Mouse (Mus musculus) liver, embryonic 15.5 days (tissue): ENCODE measurements around the gene Rnf103. TPM values are rescaled to one million over a fixed set of nuclear protein-coding genes. Genes with fewer than 3 reads are reported as not detected.
A peak's percentile ranks its signal among the peaks of the same experiment; 100 is the strongest.

Experiments used
- ATAC-seq: fragments of 200-750 bp; cut with Nextera tagmentation; 2 replicates; pipeline ENCODE4 v1.8.0; 2017; ENCODE audit warnings: moderate number of reproducible peaks, mild to moderate bottlenecking, moderate library complexity; ENCODE audit not compliant: insufficient read depth
- H3K27ac ChIP-seq: fragments of 300-500 bp; sonication (generic); replicated peaks from 2 replicates; pipeline ENCODE4 v1.5.1; 2015; ENCODE audit warnings: mild to moderate bottlenecking, inconsistent platforms
- H3K27me3 ChIP-seq: fragments of 300-500 bp; sonication (generic); 2 replicates; pipeline ENCODE4 v1.6.1; 2015; ENCODE audit warnings: mild to moderate bottlenecking, inconsistent platforms
- H3K36me3 ChIP-seq: fragments of 300-500 bp; sonication (generic); replicated peaks from 2 replicates; pipeline ENCODE4 v1.6.1; 2015; ENCODE audit warnings: moderate library complexity, mild to moderate bottlenecking, inconsistent platforms
- H3K4me1 ChIP-seq: fragments of 300-500 bp; sonication (generic); replicated peaks from 2 replicates; pipeline ENCODE4 v1.6.1; 2015; ENCODE audit warnings: inconsistent platforms
- H3K4me2 ChIP-seq: fragments of 300-500 bp; sonication (generic); 2 replicates; pipeline ENCODE4 v1.6.1; 2015; ENCODE audit warnings: moderate library complexity, mild to moderate bottlenecking, inconsistent platforms
- H3K4me3 ChIP-seq: fragments of 300-500 bp; sonication (generic); replicated peaks from 2 replicates; pipeline ENCODE4 v1.5.1; 2015; ENCODE audit warnings: mild to moderate bottlenecking, inconsistent platforms
- H3K9ac ChIP-seq: fragments of 300-500 bp; sonication (generic); 2 replicates; pipeline ENCODE4 v1.6.1; 2015; ENCODE audit warnings: moderate library complexity, mild to moderate bottlenecking, inconsistent platforms
- H3K9me3 ChIP-seq: fragments of 300-500 bp; sonication (generic); replicated peaks from 2 replicates; pipeline ENCODE4 v1.6.1; 2016; ENCODE audit warnings: inconsistent platforms
- WGBS: fragments of 180-500 bp; shearing (Covaris S2); methylation state at CpG from one replicate; pipeline ENCODE4 v1.1.7; 2015; ENCODE audit warnings: mixed read lengths; ENCODE audit not compliant: insufficient replicate concordance; 5-methylcytosine and 5-hydroxymethylcytosine counted together
- polyA plus RNA-seq: library from polyadenylated mRNA; unstranded; fragments of >200 nt; fragmentation: Nextera tagmentation; extraction: Ambion mirVana; gene quantifications from 2 replicates; pipeline ENCODE4 v1.2.1, GENCODE M21; 2015

The Rnf103 gene
- polyA plus RNA-seq, 1 experiment from 2014 or later, result 7.9 TPM

DNA sequence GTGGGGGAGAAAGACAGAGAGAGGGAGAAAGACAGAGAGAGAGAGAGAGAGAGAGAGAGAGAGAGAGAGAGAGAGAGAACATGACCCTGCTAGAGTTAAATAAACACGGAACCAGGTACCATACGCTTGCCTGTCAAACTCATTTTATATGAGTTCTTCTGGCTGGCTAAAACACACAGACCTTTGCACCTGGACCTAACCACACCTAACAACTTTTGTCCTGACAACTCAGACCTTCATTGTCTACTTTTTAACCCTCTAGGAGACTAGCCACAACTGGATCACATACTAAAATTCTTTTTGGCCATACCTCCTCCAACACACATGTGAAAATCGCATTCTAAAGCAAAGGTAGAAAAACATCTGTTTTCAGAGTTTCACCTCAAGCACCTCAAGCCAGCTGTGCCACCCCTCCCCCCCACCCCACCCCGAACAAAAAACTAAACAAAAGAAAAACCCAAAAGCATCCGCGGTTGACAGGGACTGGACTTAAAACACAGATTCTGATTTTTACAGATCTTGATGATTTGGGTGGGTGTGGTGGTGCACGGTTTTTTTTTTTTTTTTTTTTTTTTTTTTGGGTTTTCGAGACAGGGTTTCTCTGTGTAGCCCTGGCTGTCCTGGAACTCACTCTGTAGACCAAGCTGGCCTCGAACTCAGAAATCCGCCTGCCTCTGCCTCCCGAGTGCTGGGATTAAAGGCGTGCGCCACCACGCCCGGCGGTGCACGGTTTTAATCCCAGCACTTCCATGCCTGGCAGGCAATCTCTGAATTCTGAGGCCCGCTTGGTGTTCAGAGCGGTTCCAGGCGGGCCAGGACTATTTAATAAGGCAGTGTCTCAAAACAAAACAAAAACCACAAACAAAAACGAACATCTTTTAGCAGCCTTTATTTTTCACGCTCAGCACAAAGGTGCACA is 679 bp upstream of the Rnf103 start:
- Histone ChIP-seq H3K9ac (peak overlapping the region; percentile 92; the same call in 1 of the 2 replicates), H3K4me3 (peak overlapping the region; percentile 87), H3K4me1 (peaks cover 29% of the 10 kb centered on the region), H3K27ac (peak overlapping the region; percentile 90), H3K27me3 (peaks cover 6% of the 10 kb centered on the region; the same call in 1 of the 2 replicates), H3K9me3 (no peaks in the 10 kb centered on the region), H3K36me3 (peaks cover 7% of the 10 kb centered on the region; the same call in 1 of the 2 replicates), H3K4me2 (peak overlapping the region; percentile 94)
- WGBS, result 20% methylated on average over 21 of the region's 22 CpGs
- peak; percentile 1; the same call in 1 of the 2 replicates for ATAC-seq

DNA sequence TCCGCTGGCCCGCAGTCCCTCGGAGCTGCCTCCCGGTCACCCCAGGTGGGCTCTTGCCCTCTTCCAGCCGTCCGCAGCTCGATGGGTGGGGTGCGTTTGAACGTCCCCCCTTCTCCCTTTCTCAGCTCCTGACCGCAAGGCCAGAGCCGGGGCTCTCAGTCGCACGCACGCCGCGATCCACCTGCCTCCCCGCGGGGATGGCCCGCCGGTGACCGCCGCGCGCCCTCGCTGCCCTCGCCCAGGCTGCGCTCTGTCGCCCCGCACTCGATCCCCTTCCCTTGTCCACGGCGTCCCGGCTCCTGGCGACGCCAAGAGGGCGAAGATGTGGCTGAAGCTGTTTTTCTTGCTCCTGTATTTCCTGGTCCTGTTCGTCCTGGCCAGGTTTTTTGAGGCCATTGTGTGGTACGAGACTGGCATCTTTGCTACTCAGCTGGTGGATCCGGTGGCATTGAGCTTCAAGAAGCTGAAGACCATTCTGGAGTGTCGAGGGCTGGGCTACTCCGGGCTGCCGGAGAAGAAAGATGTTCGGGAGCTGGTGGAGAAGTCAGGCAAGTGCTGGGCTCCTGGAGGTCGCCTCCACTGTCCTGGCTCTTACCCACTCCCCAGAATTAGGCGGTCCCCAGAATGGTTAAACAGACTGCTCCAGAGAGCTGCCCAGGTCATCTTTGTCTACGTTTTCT is 787 bp downstream of the Rnf103 start:
- peak; percentile 43 for ATAC-seq
- WGBS, result under 1% methylated on average over 46 of the region's 46 CpGs
- peak overlapping the region; percentile 87 for H3K4me3 ChIP-seq
- peaks cover 6% of the 10 kb centered on the region; the same call in 1 of the 2 replicates for H3K27me3 ChIP-seq
- peak overlapping the region; percentile 90 for H3K27ac ChIP-seq
- H3K36me3 ChIP-seq, result peaks cover 7% of the 10 kb centered on the region; the same call in 1 of the 2 replicates
- H3K9me3 ChIP-seq, result no peaks in the 10 kb centered on the region
- peak overlapping the region; percentile 94 for H3K4me2 ChIP-seq
- H3K4me1 ChIP-seq, result peaks cover 29% of the 10 kb centered on the region
- peak overlapping the region; percentile 92 for H3K9ac ChIP-seq

DNA sequence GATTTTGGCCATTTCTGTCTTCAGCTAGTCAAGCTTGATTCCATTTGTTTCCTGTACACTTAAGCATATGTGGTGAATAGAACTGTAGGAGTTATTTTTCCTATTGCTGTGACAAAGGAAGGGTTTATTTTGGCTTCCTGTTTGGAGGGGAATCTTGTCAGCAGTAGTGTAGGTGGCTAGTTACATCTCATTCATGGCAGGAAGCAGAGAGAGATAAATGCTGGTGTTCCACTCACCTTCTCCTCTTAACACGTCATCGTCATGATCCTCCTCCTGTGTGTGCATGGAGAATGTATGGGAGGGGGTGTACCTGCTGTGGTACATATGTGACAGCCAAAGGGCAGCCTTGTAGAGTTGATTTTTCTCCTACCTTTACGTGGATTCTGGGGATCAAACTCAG is 6.9 kb downstream of the Rnf103 start:
- Histone ChIP-seq H3K4me2 (no peak overlapping the region), H3K9me3 (no peaks in the 10 kb centered on the region), H3K4me3 (no peak overlapping the region), H3K36me3 (peaks cover 15% of the 10 kb centered on the region), H3K27me3 (no peaks in the 10 kb centered on the region), H3K27ac (no peak overlapping the region), H3K9ac (no peak overlapping the region), H3K4me1 (peaks cover 10% of the 10 kb centered on the region)
- no peak for ATAC-seq
- WGBS, result 67% methylated on average over 3 of the region's 3 CpGs

DNA sequence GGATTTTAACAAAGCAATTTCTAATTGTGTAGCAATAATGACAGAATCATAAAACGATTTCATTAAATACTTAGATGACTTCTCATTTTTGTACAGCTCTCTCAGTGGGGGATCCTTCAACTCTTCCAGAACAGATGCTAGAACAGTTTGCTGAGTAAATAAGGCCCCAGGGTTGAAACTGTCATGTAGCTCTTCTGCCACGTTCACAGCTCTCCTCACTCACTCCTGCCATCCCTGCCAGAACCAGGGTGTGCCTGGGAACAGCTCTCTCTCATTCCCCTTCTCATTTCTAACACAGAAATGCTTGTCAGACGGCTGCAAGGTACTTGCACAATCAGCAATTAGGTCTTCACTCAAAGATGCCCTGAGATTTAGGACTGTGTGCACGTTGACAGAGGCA is 9.3 kb downstream of the Rnf103 start:
- WGBS, result 57% methylated on average over 4 of the region's 4 CpGs
- H3K9ac ChIP-seq, result no peak overlapping the region
- H3K9me3 ChIP-seq, result no peaks in the 10 kb centered on the region
- H3K27me3 ChIP-seq, result no peaks in the 10 kb centered on the region
- H3K36me3 ChIP-seq, result peaks cover 14% of the 10 kb centered on the region; the same call in 1 of the 2 replicates
- H3K27ac ChIP-seq, result no peak overlapping the region
- no peak for ATAC-seq
- H3K4me2 ChIP-seq, result no peak overlapping the region
- H3K4me1 ChIP-seq, result no peaks in the 10 kb centered on the region
- no peak overlapping the region for H3K4me3 ChIP-seq

DNA sequence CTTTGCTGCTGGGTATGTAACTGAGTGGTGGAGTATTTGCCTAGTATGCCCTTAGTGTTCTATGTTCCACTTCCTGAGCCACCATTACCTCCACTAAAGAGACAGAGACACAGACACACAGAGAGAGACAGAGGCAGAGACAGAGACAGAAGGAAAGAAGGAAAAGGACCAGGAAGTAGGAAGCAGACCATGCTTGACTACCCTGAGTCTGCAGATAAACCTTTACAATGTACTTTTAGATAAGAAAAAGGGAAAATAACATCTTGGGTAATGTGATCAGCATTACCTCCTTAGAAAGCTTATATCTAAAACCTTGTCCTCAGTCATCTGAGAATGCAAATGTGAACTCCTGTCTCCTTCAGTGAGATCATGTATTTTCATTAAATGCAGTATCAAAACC is 10.0 kb downstream of the Rnf103 start:
- no peak overlapping the region for H3K4me3 ChIP-seq
- no peak overlapping the region for H3K4me2 ChIP-seq
- H3K9me3 ChIP-seq, result no peaks in the 10 kb centered on the region
- H3K27ac ChIP-seq, result no peak overlapping the region
- no peaks in the 10 kb centered on the region for H3K4me1 ChIP-seq
- ATAC-seq, result no peak
- H3K36me3 ChIP-seq, result peaks cover 19% of the 10 kb centered on the region; the same call in 1 of the 2 replicates
- no peak overlapping the region for H3K9ac ChIP-seq
- H3K27me3 ChIP-seq, result no peaks in the 10 kb centered on the region

DNA sequence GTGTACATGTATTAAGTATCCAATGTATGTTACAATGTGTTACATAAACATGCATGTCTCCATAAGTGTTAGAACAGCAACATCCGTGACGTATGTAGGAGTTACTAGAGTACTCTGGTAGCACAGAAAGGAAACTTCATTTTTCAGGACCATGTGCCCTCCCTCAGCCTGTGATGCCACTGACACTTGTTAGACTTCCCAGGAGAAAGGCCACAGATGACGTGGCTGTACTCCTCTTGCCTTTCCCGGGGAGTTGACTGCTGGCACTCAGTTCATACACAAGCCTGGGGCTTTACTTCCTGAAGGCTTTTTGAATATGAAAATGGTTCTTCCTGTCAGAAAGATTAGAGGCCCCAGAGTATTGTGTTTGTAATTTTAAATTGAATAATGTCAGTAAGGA is 10.4 kb downstream of the Rnf103 start:
- H3K9me3 ChIP-seq, result no peaks in the 10 kb centered on the region
- H3K27me3 ChIP-seq, result no peaks in the 10 kb centered on the region
- peaks cover 21% of the 10 kb centered on the region; the same call in 1 of the 2 replicates for H3K36me3 ChIP-seq
- 65% methylated on average over 4 of the region's 4 CpGs for WGBS
- H3K9ac ChIP-seq, result no peak overlapping the region
- H3K4me3 ChIP-seq, result no peak overlapping the region
- no peak overlapping the region for H3K4me2 ChIP-seq
- no peaks in the 10 kb centered on the region for H3K4me1 ChIP-seq
- H3K27ac ChIP-seq, result no peak overlapping the region
- no peak for ATAC-seq

DNA sequence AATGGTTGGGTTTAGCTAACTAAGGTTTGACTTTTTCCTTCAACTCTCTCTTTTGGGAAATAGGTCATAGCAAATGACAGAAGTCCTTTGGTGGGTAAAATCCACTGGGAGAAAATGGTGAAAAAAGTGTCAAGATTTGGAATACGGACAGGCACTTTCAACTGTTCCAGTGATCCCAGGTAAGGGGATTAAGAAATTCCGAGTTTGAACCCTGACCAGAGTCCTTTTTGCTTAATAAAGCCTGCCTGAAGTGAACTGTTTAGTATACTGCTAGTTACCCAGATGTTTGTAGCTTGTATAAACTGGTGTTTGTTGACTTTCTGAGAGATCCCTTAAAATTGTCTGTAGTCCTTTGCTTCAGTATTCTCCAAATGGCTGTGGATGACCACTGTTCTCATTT is 12.0 kb downstream of the Rnf103 start:
- H3K4me1 ChIP-seq, result no peaks in the 10 kb centered on the region
- 65% methylated on average over 2 of the region's 2 CpGs for WGBS
- H3K4me3 ChIP-seq, result no peak overlapping the region
- H3K27me3 ChIP-seq, result no peaks in the 10 kb centered on the region
- no peak overlapping the region for H3K4me2 ChIP-seq
- peaks cover 26% of the 10 kb centered on the region for H3K36me3 ChIP-seq
- no peaks in the 10 kb centered on the region for H3K9me3 ChIP-seq
- ATAC-seq, result no peak
- no peak overlapping the region for H3K9ac ChIP-seq
- H3K27ac ChIP-seq, result no peak overlapping the region

DNA sequence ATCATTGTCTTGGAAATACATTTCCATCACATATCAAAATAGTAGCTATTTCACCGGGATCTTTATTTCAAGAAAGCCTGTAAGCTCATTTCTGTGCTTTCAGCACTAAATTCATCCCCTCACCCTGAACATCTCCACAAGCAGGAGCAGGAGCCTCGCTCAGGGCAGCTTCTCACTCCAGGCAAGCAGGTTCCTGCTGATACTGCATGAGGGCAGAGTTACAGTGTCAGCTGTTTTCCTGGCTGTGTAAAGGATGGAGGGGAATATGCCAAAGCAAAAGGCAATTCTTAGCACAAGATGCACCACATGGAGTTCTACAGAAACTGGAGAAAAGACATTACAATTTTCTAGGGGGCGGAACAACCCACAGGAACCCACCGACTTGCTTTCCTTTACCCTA is 25.8 kb downstream of the Rnf103 start:
- Histone ChIP-seq H3K4me2 (no peak overlapping the region), H3K9me3 (no peaks in the 10 kb centered on the region), H3K4me3 (no peak overlapping the region), H3K9ac (no peak overlapping the region), H3K27ac (no peak overlapping the region), H3K27me3 (no peaks in the 10 kb centered on the region), H3K4me1 (no peaks in the 10 kb centered on the region), H3K36me3 (0 out of 2 replicates have a peak, but pooled peaks cover 2% of the 10 kb centered on the region)
- WGBS, result 75% methylated on average over 4 of the region's 4 CpGs
- ATAC-seq, result no peak

DNA sequence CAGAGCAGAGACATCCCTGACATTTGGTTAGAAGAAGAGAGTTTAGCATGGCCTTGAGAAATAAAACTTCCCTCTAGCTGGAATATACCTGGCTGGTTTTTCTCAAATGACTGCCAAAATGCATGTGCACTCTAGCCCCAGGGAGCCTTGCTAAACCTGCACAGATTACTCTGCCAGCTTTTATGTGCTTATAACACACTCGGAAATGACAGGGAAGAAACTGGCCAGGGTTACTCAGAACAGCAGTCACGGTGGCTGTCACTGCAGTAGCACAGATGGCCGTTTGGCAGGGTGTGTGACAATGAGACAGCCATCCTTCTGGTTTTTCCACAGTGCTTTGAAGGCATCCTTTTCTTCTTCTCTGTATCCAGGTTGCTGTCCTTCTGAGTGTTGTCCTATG is 31.9 kb downstream of the Rnf103 start:
- Histone ChIP-seq H3K36me3 (no peaks in the 10 kb centered on the region), H3K9me3 (no peaks in the 10 kb centered on the region), H3K27me3 (no peaks in the 10 kb centered on the region), H3K4me3 (no peak overlapping the region), H3K4me1 (no peaks in the 10 kb centered on the region), H3K9ac (no peak overlapping the region), H3K4me2 (no peak overlapping the region), H3K27ac (no peak overlapping the region)
- ATAC-seq, result no peak
- WGBS, result 47% methylated on average over 3 of the region's 3 CpGs

DNA sequence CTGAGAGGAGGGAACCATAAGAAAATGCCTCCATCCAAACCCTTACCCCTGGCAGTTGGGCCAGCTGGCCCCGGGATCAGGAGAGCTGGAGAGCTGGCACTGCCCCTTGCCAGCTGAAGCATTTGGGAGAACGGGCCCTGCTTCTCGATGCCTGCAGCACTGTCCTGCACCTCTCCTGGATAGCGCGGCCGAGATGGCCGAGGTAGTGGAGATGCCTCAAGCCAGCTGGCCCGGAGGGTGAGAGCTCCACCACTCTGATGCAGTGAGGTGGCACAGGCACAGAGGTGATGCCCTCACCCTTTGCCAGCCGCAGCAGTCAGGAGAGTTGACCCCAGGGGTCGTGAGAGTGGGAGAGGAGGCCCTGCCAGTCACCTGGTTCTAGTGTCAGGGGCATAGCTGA is 33.4 kb downstream of the Rnf103 start:
- H3K27ac ChIP-seq, result no peak overlapping the region
- H3K4me2 ChIP-seq, result no peak overlapping the region
- H3K4me3 ChIP-seq, result no peak overlapping the region
- H3K27me3 ChIP-seq, result no peaks in the 10 kb centered on the region
- no peak for ATAC-seq
- no peaks in the 10 kb centered on the region for H3K9me3 ChIP-seq
- H3K4me1 ChIP-seq, result no peaks in the 10 kb centered on the region
- 66% methylated on average over 10 of the region's 10 CpGs for whole genome bisulfite sequencing
- no peaks in the 10 kb centered on the region for H3K36me3 ChIP-seq
- H3K9ac ChIP-seq, result no peak overlapping the region

DNA sequence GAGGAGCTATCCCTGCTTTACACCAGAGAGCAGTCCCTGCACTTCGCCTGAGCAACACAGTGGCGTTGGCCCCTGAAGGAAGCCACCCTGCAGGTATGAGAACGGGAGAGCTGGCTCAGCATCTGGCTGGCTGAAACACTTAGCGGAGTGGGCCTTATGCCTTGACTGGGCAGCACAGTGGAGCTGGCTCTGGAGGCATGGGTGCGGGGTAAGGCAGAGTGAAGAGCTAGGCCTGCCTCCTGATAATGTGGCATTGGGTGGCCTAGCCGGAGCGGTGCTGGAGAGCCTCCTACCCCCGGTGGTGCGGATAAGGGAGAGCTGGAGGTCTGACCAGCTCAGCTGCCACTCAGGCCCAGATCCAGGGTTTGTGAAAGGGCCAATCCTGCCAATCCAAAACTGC is 34.1 kb downstream of the Rnf103 start:
- no peak overlapping the region for H3K4me3 ChIP-seq
- WGBS, result 77% methylated on average over 9 of the region's 9 CpGs
- H3K36me3 ChIP-seq, result no peaks in the 10 kb centered on the region
- no peak overlapping the region for H3K9ac ChIP-seq
- no peaks in the 10 kb centered on the region for H3K27me3 ChIP-seq
- H3K27ac ChIP-seq, result no peak overlapping the region
- ATAC-seq, result no peak
- H3K4me1 ChIP-seq, result no peaks in the 10 kb centered on the region
- no peak overlapping the region for H3K4me2 ChIP-seq
- H3K9me3 ChIP-seq, result no peaks in the 10 kb centered on the region
